15 mouse cellular contexts compared by ENCODE assay signal in genomic region chr2:126795708-126796107, GRCm38 (mm10). TPM values are rescaled to one million over a fixed set of nuclear protein-coding genes. Genes with fewer than 3 reads are reported as not detected.
DNase-seq lines count a peak whose midpoint lies in the region; ATAC-seq and TF ChIP-seq lines count a peak whose summit lies in the region.
"Had no signal": no experiment of that assay in that cellular context is flagged by ENCODE, and none has a peak within 500 bp of the region (broad histone marks: within the 10 kb centered on the region; RNA-seq: fewer than 3 reads in every experiment).

No protein-coding gene starts in this region.

- ATAC-seq in forebrain, postnatal 0 days = no peak
- ATAC-seq in forebrain, embryonic 16.5 days = no peak

- H3K9me3 ChIP-seq in forebrain, postnatal 0 days (ENCODE audit: low read length) = no peaks in the 10 kb centered on the region
- no peaks in the 10 kb centered on the region for H3K9me3 ChIP-seq in forebrain, embryonic 16.5 days (ENCODE audit: control insufficient read depth, low read length)
- no peaks in the 10 kb centered on the region for H3K9me3 ChIP-seq in CH12.LX (replicated peaks; ENCODE audit: low read length)
- no peaks in the 10 kb centered on the region for H3K9me3 ChIP-seq in embryonic facial prominence, embryonic 10.5 days

- TF ChIP-seq CTCF in forebrain, postnatal 0 days (IDR thresholded peaks at IDR 0.05; ENCODE audit: low read depth) = peak; percentile 48
- TF ChIP-seq CTCF in left cerebral cortex, adult 2 months (IDR thresholded peaks at IDR 0.05) = peak; percentile 43
- TF ChIP-seq CTCF in CH12.LX (conservative IDR thresholded peaks at IDR 0.05 in 1 of 2, IDR thresholded peaks at IDR 0.05 in 1 of 2; ENCODE audit: low read depth in 2 of 2, low read length in 2 of 2) = peak in 1 of 2 experiments; percentile 57; a peak in 3 of 4 replicates

- TF ChIP-seq EP300 in CH12.LX (IDR thresholded peaks at IDR 0.05; ENCODE audit: low read length) = no peak

- WGBS in forebrain, postnatal 0 days = 92% methylated on average over 3 of the region's 3 CpGs
- WGBS in forebrain, embryonic 16.5 days = 87% methylated on average over 3 of the region's 3 CpGs
- WGBS in embryonic facial prominence, embryonic 10.5 days = 85% methylated on average over 3 of the region's 3 CpGs

- in situ Hi-C loops in CH12.LX (cut with MboI; ENCODE audit: low pct_ligation_motif_present, low pct_unique_long_range_greater_than_20kb, low sequenced_read_pairs) = no loop called here

- no peak overlapping the region for H3K4me2 ChIP-seq in forebrain, postnatal 0 days (ENCODE audit: low read depth)
- no peak overlapping the region for H3K4me2 ChIP-seq in forebrain, embryonic 16.5 days (ENCODE audit: low read length)
- no peak overlapping the region for H3K4me2 ChIP-seq in CH12.LX (ENCODE audit: insufficient read depth, low read depth, poor library complexity, severe bottlenecking)
- H3K4me2 ChIP-seq: hindbrain, embryonic 14.5 days had no signal

- TF ChIP-seq RAD21 in CH12.LX (IDR thresholded peaks at IDR 0.05; ENCODE audit: low read depth, low read length) = no peak; the same call in none of the 2 replicates

- H3K36me3 ChIP-seq in forebrain, postnatal 0 days (ENCODE audit: insufficient read depth) = peaks cover 54% of the 10 kb centered on the region
- H3K36me3 ChIP-seq in forebrain, embryonic 16.5 days (ENCODE audit: control insufficient read depth, insufficient read depth) = peaks cover 24% of the 10 kb centered on the region
- H3K36me3 ChIP-seq in CH12.LX (replicated peaks in 1 of 2; ENCODE audit: control insufficient read depth in 1 of 2, insufficient read depth in 1 of 2, low read length in 1 of 2) = peaks cover 31 to 76% of the 10 kb centered on the region in 2 experiments
- peaks cover 95% of the 10 kb centered on the region for H3K36me3 ChIP-seq in embryonic facial prominence, embryonic 10.5 days (replicated peaks)

- H3K79me2 ChIP-seq in CH12.LX (replicated peaks; ENCODE audit: control insufficient read depth, extremely low read depth, insufficient read depth, poor library complexity, severe bottlenecking) = no peaks in the 10 kb centered on the region

- no peak for DNase-seq in forebrain, postnatal 0 days
- no peak for DNase-seq in left cerebral cortex, adult 2 months (ENCODE audit: extremely low spot score in 1 of 2, low spot score in 2 of 2)
- no peak for DNase-seq in left cerebral cortex, adult 18-20 months (ENCODE audit: low spot score in 2 of 2)
- no peak for DNase-seq in CH12.LX (ENCODE audit: extremely low read depth)
- peak; percentile 48 for DNase-seq in ZHBTc4 (ENCODE audit: low read depth, low spot score)
- DNase-seq in embryo, embryonic 10.5 days (ENCODE audit: low spot score) = no peak
- no peak for DNase-seq in embryonic facial prominence, embryonic 10.5 days (ENCODE audit: low spot score)
- DNase-seq: adrenal gland, postnatal 14 days; cerebellum, adult 11 months; gastrocnemius, postnatal 25 days; lung, adult 18-20 months; right cerebral cortex, postnatal 14 days; thymus, adult 18-20 months had no signal

- no peak overlapping the region for H3K4me3 ChIP-seq in forebrain, postnatal 0 days (ENCODE audit: low read depth, low read length)
- no peak overlapping the region for H3K4me3 ChIP-seq in forebrain, embryonic 16.5 days (replicated peaks; ENCODE audit: low read length)
- H3K4me3 ChIP-seq in left cerebral cortex, adult 2 months = no peak overlapping the region
- no peak overlapping the region for H3K4me3 ChIP-seq in CH12.LX (replicated peaks in 1 of 3; ENCODE audit: low read depth in 2 of 3, low read length in 2 of 3, poor library complexity in 1 of 3)
- H3K4me3 ChIP-seq in embryonic facial prominence, embryonic 10.5 days = no peak overlapping the region

- H3K27me3 ChIP-seq in forebrain, postnatal 0 days (ENCODE audit: insufficient read depth, low read length) = no peaks in the 10 kb centered on the region
- no peaks in the 10 kb centered on the region for H3K27me3 ChIP-seq in forebrain, embryonic 16.5 days (replicated peaks; ENCODE audit: control insufficient read depth, insufficient read depth, low read length)
- no peaks in the 10 kb centered on the region for H3K27me3 ChIP-seq in CH12.LX (replicated peaks)
- H3K27me3 ChIP-seq in embryonic facial prominence, embryonic 10.5 days (replicated peaks; ENCODE audit: low read depth, poor library complexity, severe bottlenecking) = no peaks in the 10 kb centered on the region

- TF ChIP-seq POLR2A in CH12.LX (IDR thresholded peaks at IDR 0.05; ENCODE audit: low read depth, low read length) = no peak

- no peak overlapping the region for H3K9ac ChIP-seq in forebrain, postnatal 0 days
- H3K9ac ChIP-seq in forebrain, embryonic 16.5 days (replicated peaks; ENCODE audit: low read depth, low read length) = no peak overlapping the region
- H3K9ac ChIP-seq in CH12.LX (ENCODE audit: insufficient read depth, low read depth) = no peak overlapping the region
- H3K9ac ChIP-seq: hindbrain, embryonic 14.5 days had no signal

- intact Hi-C loops in left cerebral cortex, adult 2 months (cut with DNase I) = no loop called here

- H3K4me1 ChIP-seq in forebrain, postnatal 0 days (ENCODE audit: insufficient read depth) = no peaks in the 10 kb centered on the region
- H3K4me1 ChIP-seq in forebrain, embryonic 16.5 days (replicated peaks; ENCODE audit: control insufficient read depth, insufficient read depth, low read length) = no peaks in the 10 kb centered on the region
- H3K4me1 ChIP-seq in CH12.LX (ENCODE audit: control insufficient read depth in 1 of 2, insufficient read depth in 2 of 2) = no peaks in the 10 kb centered on the region
- H3K4me1 ChIP-seq in embryonic facial prominence, embryonic 10.5 days = no peaks in the 10 kb centered on the region

- H3K27ac ChIP-seq in forebrain, postnatal 0 days (ENCODE audit: low read depth, low read length) = no peak overlapping the region
- H3K27ac ChIP-seq in forebrain, embryonic 16.5 days (ENCODE audit: low read length) = no peak overlapping the region
- H3K27ac ChIP-seq in left cerebral cortex, adult 2 months = no peak overlapping the region
- no peak overlapping the region for H3K27ac ChIP-seq in CH12.LX (ENCODE audit: insufficient read depth, low read depth)
- no peak overlapping the region for H3K27ac ChIP-seq in embryonic facial prominence, embryonic 10.5 days (replicated peaks)
- H3K27ac ChIP-seq: hindbrain, embryonic 14.5 days had no signal

- dilution Hi-C loops in CH12.LX (cut with MboI; ENCODE audit: extremely low pct_ligation_motif_present, extremely low pct_unique_long_range_greater_than_20kb, low sequenced_read_pairs) = no loop called here

TF ChIP-seq in CH12.LX, 34 proteins besides CTCF, POLR2A, EP300 and RAD21:
- TF ChIP-seq SMC3 (IDR thresholded peaks at IDR 0.05; ENCODE audit: low read depth, low read length) (peak; percentile 36), JUND (conservative IDR thresholded peaks at IDR 0.05; ENCODE audit: low read depth, low read length) (no peak)

RNA-seq across cellular contexts. Expression of gene Usp50, which starts 12.4 kb away (rescaled TPM):
- 0.14 and 0.31 TPM in 2 replicates for total RNA-seq in forebrain, postnatal 0 days (2014; rRNA removed)
- 1.3 and 2.1 TPM in 2 replicates for polyA plus RNA-seq in forebrain, postnatal 0 days (2015; fragmentation: Nextera tagmentation; extraction: Ambion mirVana)
- polyA plus RNA-seq in forebrain, embryonic 16.5 days (2015; fragmentation: Nextera tagmentation; extraction: Ambion mirVana) = 1.9 and 2.2 TPM in 2 replicates
- under 1 TPM in 1 of 2 experiments, not detected in 1; 0.61 TPM for total RNA-seq in left cerebral cortex, adult 2 months (2021)
- under 1 TPM in 1 of 2 experiments, not detected in 1; 0.49 TPM for total RNA-seq in left cerebral cortex, adult 18-20 months (2021)
- total RNA-seq in CH12.LX (2012; rRNA removed) (0.84 and 0.89 TPM in 2 replicates), CH12.LX (2014; rRNA removed) (3.2 and 3.7 TPM in 2 replicates)
- polyA plus RNA-seq in CH12.LX (2012; ENCODE audit: insufficient read length, low read depth) = 0.37 TPM in 2 replicates
- 2.8 and 3.2 TPM in 2 replicates for polyA plus RNA-seq in embryonic facial prominence, embryonic 10.5 days (2016; fragmentation: Nextera tagmentation; extraction: Ambion mirVana)
- total RNA-seq: adrenal gland, postnatal 14 days; gastrocnemius, postnatal 25 days had no signal
